Mouse (Mus musculus): ENCODE measurements around the gene Olfr221.

Olfr221 gene

GRCm38 (mm10) chr14:52019590-52020340 lies 22.5 kb downstream of the Olfr221 start:
- peak; percentile 97 for DNase-seq (ENCODE audit: low spot score in 2 of 2)

- peak in 1 of 2 experiments; percentile 44 for DNase-seq (ENCODE audit: low spot score in 2 of 2)
These were observed 23.1 kb downstream of the Olfr221 start for GRCm38 (mm10) chr14:52019051-52019589.

GRCm38 (mm10) chr14:52018248-52019050 lies 23.8 kb downstream of the Olfr221 start:
- peak in 1 of 2 experiments; percentile 8 for DNase-seq (ENCODE audit: low spot score in 2 of 2)

GRCm38 (mm10) chr14:52017662-52018061 lies 24.6 kb downstream of the Olfr221 start:
- no peak for DNase-seq (ENCODE audit: low spot score in 2 of 2)

GRCm38 (mm10) chr14:52016625-52017405 lies 25.4 kb downstream of the Olfr221 start:
- no peak for DNase-seq (ENCODE audit: low spot score in 2 of 2)

- DNase-seq (ENCODE audit: low spot score in 2 of 2): no peak
These were observed 26.7 kb downstream of the Olfr221 start, which contains the start of gene Tmem253 for GRCm38 (mm10) chr14:52015445-52016100. Gene Tmem253, plus strand, starts transcription at chr14:52015658.

- peak in 1 of 2 experiments; percentile 53 for DNase-seq (ENCODE audit: low spot score in 2 of 2)
These were observed 27.4 kb downstream of the Olfr221 start for GRCm38 (mm10) chr14:52014761-52015311.

GRCm38 (mm10) chr14:52014271-52014760 lies 27.9 kb downstream of the Olfr221 start:
- DNase-seq (ENCODE audit: low spot score in 2 of 2): peak in 1 of 2 experiments; percentile 28

GRCm38 (mm10) chr14:52013771-52014219 lies 28.5 kb downstream of the Olfr221 start:
- peak; percentile 86 to 90 for DNase-seq (ENCODE audit: low spot score in 2 of 2)

- DNase-seq (ENCODE audit: low spot score in 2 of 2): no peak
These were observed 29.1 kb downstream of the Olfr221 start for GRCm38 (mm10) chr14:52013021-52013610.

- DNase-seq (ENCODE audit: low spot score in 2 of 2): no peak
These were observed 29.7 kb downstream of the Olfr221 start for GRCm38 (mm10) chr14:52012553-52012952.

GRCm38 (mm10) chr14:52012085-52012484 lies 30.2 kb downstream of the Olfr221 start:
- no peak for DNase-seq (ENCODE audit: low spot score in 2 of 2)

GRCm38 (mm10) chr14:52011683-52012082 lies 30.6 kb downstream of the Olfr221 start:
- DNase-seq (ENCODE audit: low spot score in 2 of 2): no peak

GRCm38 (mm10) chr14:52010446-52011111 lies 31.7 kb downstream of the Olfr221 start:
- DNase-seq (ENCODE audit: low spot score in 2 of 2): peak in 1 of 2 experiments; percentile 12

GRCm38 (mm10) chr14:52009841-52010240 lies 32.4 kb downstream of the Olfr221 start:
- no peak for DNase-seq (ENCODE audit: low spot score in 2 of 2)

GRCm38 (mm10) chr14:52009361-52009760 lies 32.9 kb downstream of the Olfr221 start:
- DNase-seq (ENCODE audit: low spot score in 2 of 2): no peak

- DNase-seq (ENCODE audit: low spot score in 2 of 2): peak; percentile 91 to 98
These were observed 33.7 kb downstream of the Olfr221 start for GRCm38 (mm10) chr14:52008321-52009203.

- peak in 1 of 2 experiments; percentile 14 for DNase-seq (ENCODE audit: low spot score in 2 of 2)
These were observed 35.5 kb downstream of the Olfr221 start for GRCm38 (mm10) chr14:52006771-52007170.

Data from thymus, postnatal 10 days (tissue).